Mouse (Mus musculus) kidney, embryonic 16.5 days (tissue): Measurements from ENCODE around the gene Gm49416. TPM values are rescaled to one million over a fixed set of nuclear protein-coding genes. Genes with fewer than 3 reads are reported as not detected.
"Not testable (repeated sequence)": the region's sequence is repeated elsewhere in the genome, so short reads cannot be mapped to it uniquely, and the experiment has no call there.

ENCODE experiments used
- ATAC-seq: fragments of 200-750 bp; cut with Nextera tagmentation; 2 replicates; pipeline ENCODE4 v1.8.0; 2017; ENCODE audit warnings: moderate TSS enrichment; ENCODE audit not compliant: low FRiP score, low TSS enrichment
- H3K27ac ChIP-seq: fragments of 300-500 bp; sonication (generic); 2 replicates; pipeline ENCODE4 v1.5.1; 2014; ENCODE audit warnings: low read length
- H3K27me3 ChIP-seq: fragments of 300-500 bp; sonication (generic); 2 replicates; pipeline ENCODE4 v1.6.1; 2014; ENCODE audit warnings: low read length, control low read depth, mixed read lengths; ENCODE audit not compliant: insufficient read depth
- H3K36me3 ChIP-seq: fragments of 300-500 bp; sonication (generic); 2 replicates; pipeline ENCODE4 v1.6.1; 2014; ENCODE audit warnings: low read length, control low read depth, mixed read lengths; ENCODE audit not compliant: insufficient read depth
- H3K4me1 ChIP-seq: fragments of 300-500 bp; sonication (generic); 2 replicates; pipeline ENCODE4 v1.6.1; 2014; ENCODE audit warnings: low read length, control low read depth, mixed read lengths; ENCODE audit not compliant: insufficient read depth
- H3K4me2 ChIP-seq: fragments of 300-500 bp; sonication (generic); replicated peaks from 2 replicates; pipeline ENCODE4 v1.6.1; 2014; ENCODE audit warnings: low read depth, low read length
- H3K4me3 ChIP-seq: fragments of 300-500 bp; sonication (generic); 2 replicates; pipeline ENCODE4 v1.5.1; 2014; ENCODE audit warnings: mild to moderate bottlenecking, low read length
- H3K9ac ChIP-seq: fragments of 300-500 bp; sonication (generic); replicated peaks from 2 replicates; pipeline ENCODE4 v1.6.1; 2014; ENCODE audit warnings: low read length
- H3K9me3 ChIP-seq: fragments of 300-500 bp; sonication (generic); 2 replicates; pipeline ENCODE4 v1.6.1; 2016; ENCODE audit warnings: low read length, control low read depth
- WGBS: fragments of 180-500 bp; shearing (Covaris S2); extraction: QIAGEN DNeasy Blood & Tissue Kit; methylation state at CpG from one replicate; pipeline ENCODE4 v1.1.7; 2014; 5-methylcytosine and 5-hydroxymethylcytosine counted together
- polyA plus RNA-seq: library from polyadenylated mRNA; unstranded; fragments of >200 nt; fragmentation: Nextera tagmentation; extraction: Ambion mirVana; gene quantifications from 2 replicates; pipeline ENCODE4 v1.2.1, GENCODE M21; 2015

Gene Gm49416
- polyA plus RNA-seq, 1 experiment from 2014 or later, result 1.2 TPM

GRCm38 (mm10) chr19:8895397-8895960, 6.8 kb downstream of the Gm49416 start:
- WGBS, result 93% methylated on average over 9 of the region's 9 CpGs
- Histone ChIP-seq H3K4me3 (no peak overlapping the region), H3K27me3 (no peaks in the 10 kb centered on the region), H3K9ac (no peak overlapping the region), H3K4me2 (no peak overlapping the region), H3K36me3 (peaks cover 21% of the 10 kb centered on the region), H3K4me1 (peaks cover 26% of the 10 kb centered on the region), H3K9me3 (no peaks in the 10 kb centered on the region), H3K27ac (no peak overlapping the region)
- no peak for ATAC-seq

DNA sequence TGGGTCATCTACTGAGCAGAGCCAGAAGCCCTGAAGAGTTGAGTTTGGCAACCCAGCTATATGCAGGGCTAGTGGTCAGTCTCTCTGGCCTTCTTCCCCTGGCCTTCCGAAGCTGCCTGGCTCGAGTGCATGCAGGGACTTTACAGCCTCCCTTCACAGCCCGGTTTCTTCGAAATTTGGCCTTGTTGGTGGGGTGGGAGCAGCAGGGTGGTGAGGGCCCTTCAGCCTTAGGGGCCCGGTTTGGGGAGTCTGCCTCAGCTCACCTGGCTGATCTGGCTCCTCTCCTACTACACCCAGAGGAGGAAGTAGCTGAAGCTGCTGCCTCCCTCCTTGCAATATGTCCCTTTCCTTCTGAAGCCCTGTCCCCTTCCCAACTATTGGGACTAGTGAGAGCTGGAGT, 7.5 kb downstream of the Gm49416 start:
- H3K27ac ChIP-seq, H3K4me2 ChIP-seq, ATAC-seq, H3K9me3 ChIP-seq, H3K9ac ChIP-seq, H3K27me3 ChIP-seq, H3K4me3 ChIP-seq: not testable (repeated sequence)
- peaks cover 18% of the 10 kb centered on the region for H3K36me3 ChIP-seq
- H3K4me1 ChIP-seq, result peaks cover 26% of the 10 kb centered on the region
- WGBS, result 74% methylated on average over 5 of the region's 5 CpGs

DNA sequence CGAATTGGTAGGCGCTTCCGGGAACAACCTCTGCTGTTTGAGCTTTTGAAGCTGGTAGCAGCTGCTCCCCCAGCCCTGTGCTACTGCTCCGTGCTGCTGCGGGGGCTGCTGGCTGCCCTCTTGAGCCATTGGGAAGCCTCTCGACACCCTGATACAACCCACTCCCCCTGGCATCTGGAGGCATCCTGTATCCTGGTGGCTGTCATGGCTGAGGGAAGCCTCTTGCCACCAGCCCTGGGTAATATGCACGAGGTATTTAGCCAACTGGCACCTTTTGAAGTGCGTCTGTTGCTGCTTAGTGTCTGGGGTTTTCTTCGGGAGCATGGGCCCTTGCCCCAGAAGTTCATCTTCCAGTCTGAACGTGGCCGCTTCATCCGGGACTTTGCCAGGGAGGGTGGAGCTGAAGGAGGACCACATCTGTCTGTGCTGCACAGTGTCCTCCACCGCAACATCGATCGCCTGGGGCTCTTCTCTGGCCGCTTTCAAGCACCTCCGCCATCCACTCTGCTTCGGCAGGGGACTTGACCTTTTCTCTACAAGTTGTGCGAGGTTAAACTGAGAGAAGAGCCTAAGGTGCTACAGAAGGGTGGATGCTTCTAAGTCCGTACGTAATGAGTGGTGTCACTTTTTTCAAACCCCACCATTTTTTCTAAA, 8.6 kb downstream of the Gm49416 start:
- Histone ChIP-seq H3K27ac (peak overlapping the region; percentile 85), H3K9ac (peak overlapping the region; percentile 84), H3K4me1 (peaks cover 26% of the 10 kb centered on the region), H3K4me3 (peak overlapping the region; percentile 66), H3K4me2 (peak overlapping the region; percentile 59), H3K36me3 (peaks cover 14% of the 10 kb centered on the region)
- H3K27me3 ChIP-seq, H3K9me3 ChIP-seq: not testable (repeated sequence)
- WGBS, result 19% methylated on average over 21 of the region's 21 CpGs
- ATAC-seq, result peak; percentile 54

GRCm38 (mm10) chr19:8897865-8898495, 9.3 kb downstream of the Gm49416 start, which contains the start of gene Ganab:
Gene Ganab, plus strand, starts transcription at chr19:8898071.
- under 1% methylated on average over 53 of the region's 53 CpGs for WGBS
- peak within 1 kb of the TSS; percentile 66 for H3K4me3 ChIP-seq
- peak; percentile 98 for ATAC-seq
- H3K27ac ChIP-seq, result peak within 1 kb of the TSS; percentile 88
- peak within 1 kb of the TSS; percentile 59 for H3K4me2 ChIP-seq
- H3K36me3 ChIP-seq, result peaks cover 19% of the 10 kb centered on the region
- peaks cover 26% of the 10 kb centered on the region for H3K4me1 ChIP-seq
- no peaks in the 10 kb centered on the region for H3K9me3 ChIP-seq
- H3K27me3 ChIP-seq, result no peaks in the 10 kb centered on the region
- peak within 1 kb of the TSS; percentile 84 for H3K9ac ChIP-seq

- H3K9me3 ChIP-seq, result no peaks in the 10 kb centered on the region
- peak overlapping the region; percentile 59 for H3K4me2 ChIP-seq
- H3K27me3 ChIP-seq, result no peaks in the 10 kb centered on the region
- H3K36me3 ChIP-seq, result peaks cover 23% of the 10 kb centered on the region
- peak overlapping the region; percentile 84 for H3K9ac ChIP-seq
- WGBS, result 4% methylated on average over 13 of the region's 13 CpGs
- H3K27ac ChIP-seq, result peak overlapping the region; percentile 88
- peak overlapping the region; percentile 66 for H3K4me3 ChIP-seq
- peaks cover 24% of the 10 kb centered on the region for H3K4me1 ChIP-seq
- no peak; the same call in 1 of the 2 replicates for ATAC-seq
Observed at GRCm38 (mm10) chr19:8898576-8898975, 9.8 kb downstream of the Gm49416 start.

GRCm38 (mm10) chr19:8899079-8899478, 10.4 kb downstream of the Gm49416 start:
- Histone ChIP-seq H3K9me3 (no peaks in the 10 kb centered on the region), H3K27ac (no peak overlapping the region), H3K4me2 (peak overlapping the region; percentile 59), H3K4me1 (peaks cover 19% of the 10 kb centered on the region), H3K27me3 (no peaks in the 10 kb centered on the region), H3K36me3 (peaks cover 26% of the 10 kb centered on the region), H3K9ac (peak overlapping the region; percentile 84), H3K4me3 (peak overlapping the region; percentile 66)
- no peak for ATAC-seq
- WGBS, result 28% methylated on average over 3 of the region's 3 CpGs

DNA sequence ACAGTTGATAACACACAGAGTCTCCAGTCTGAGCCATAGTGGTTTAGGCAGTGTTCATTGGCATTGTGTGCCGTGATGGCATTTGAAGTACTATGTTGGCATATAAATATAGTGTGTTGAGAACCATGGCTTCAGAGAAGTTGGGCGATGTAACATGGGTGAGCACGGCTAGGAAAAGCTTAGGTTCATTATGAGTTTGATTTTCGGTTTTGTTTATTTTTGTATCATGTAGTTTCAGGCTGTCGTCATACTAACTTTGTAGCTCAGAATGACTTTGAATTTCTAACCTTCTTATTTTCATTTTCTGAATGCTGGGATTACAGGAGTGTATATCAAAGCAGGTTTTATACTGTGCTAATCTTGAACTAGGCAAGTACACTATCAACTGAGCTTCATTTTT, 14.7 kb downstream of the Gm49416 start:
- no peaks in the 10 kb centered on the region for H3K27me3 ChIP-seq
- WGBS, result 93% methylated on average over 5 of the region's 5 CpGs

DNA sequence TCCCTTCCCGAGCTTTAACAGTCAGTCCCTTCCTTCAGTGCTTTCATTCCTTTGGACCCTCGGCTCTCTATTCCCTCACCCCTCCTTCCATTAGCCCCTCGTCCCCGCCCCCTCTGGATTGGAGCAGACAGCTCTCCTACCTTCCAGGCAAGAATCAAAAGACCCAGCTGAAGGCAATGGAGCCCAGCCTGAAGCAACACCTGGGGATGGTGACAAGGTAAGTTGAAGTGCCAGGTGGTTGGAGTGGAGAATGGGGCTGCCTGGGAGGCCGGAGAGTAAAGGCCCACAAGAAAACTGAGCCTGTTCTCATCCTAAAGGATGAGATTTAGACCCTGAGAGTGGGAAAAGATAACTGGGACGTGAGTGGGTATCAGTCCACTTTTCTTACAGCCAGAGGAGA, 19.8 kb downstream of the Gm49416 start:
- Histone ChIP-seq H3K27me3 (no peaks in the 10 kb centered on the region), H3K4me3 (no peak overlapping the region), H3K9ac (no peak overlapping the region), H3K27ac (no peak overlapping the region), H3K4me1 (no peaks in the 10 kb centered on the region), H3K36me3 (peaks cover 91% of the 10 kb centered on the region), H3K4me2 (no peak overlapping the region), H3K9me3 (no peaks in the 10 kb centered on the region)
- 88% methylated on average over 6 of the region's 6 CpGs for WGBS
- ATAC-seq, result no peak

More for the DNA sequence above, 14.7 kb downstream of the Gm49416 start:
- Histone ChIP-seq H3K4me2 (no peak overlapping the region), H3K27ac (no peak overlapping the region), H3K4me1 (peaks cover 9% of the 10 kb centered on the region), H3K36me3 (peaks cover 52% of the 10 kb centered on the region), H3K4me3 (no peak overlapping the region), H3K9ac (no peak overlapping the region), H3K9me3 (no peaks in the 10 kb centered on the region)
- ATAC-seq, result no peak

GRCm38 (mm10) chr19:8911810-8912209, 23.1 kb downstream of the Gm49416 start:
- ATAC-seq, result no peak
- H3K4me1 ChIP-seq, result no peaks in the 10 kb centered on the region
- no peaks in the 10 kb centered on the region for H3K9me3 ChIP-seq
- H3K4me2 ChIP-seq, result no peak overlapping the region
- no peak overlapping the region for H3K27ac ChIP-seq
- H3K4me3 ChIP-seq, result no peak overlapping the region
- no peak overlapping the region for H3K9ac ChIP-seq
- 80% methylated on average over 5 of the region's 5 CpGs for WGBS
- peaks cover 100% of the 10 kb centered on the region for H3K36me3 ChIP-seq
- no peaks in the 10 kb centered on the region for H3K27me3 ChIP-seq

- peaks cover 79% of the 10 kb centered on the region for H3K36me3 ChIP-seq
- 94% methylated on average over 3 of the region's 3 CpGs for WGBS
- H3K9me3 ChIP-seq, result no peaks in the 10 kb centered on the region
- no peaks in the 10 kb centered on the region for H3K4me1 ChIP-seq
- no peak overlapping the region for H3K9ac ChIP-seq
- no peak overlapping the region for H3K4me2 ChIP-seq
- no peaks in the 10 kb centered on the region for H3K27me3 ChIP-seq
- H3K27ac ChIP-seq, result no peak overlapping the region
- no peak overlapping the region for H3K4me3 ChIP-seq
- ATAC-seq, result no peak
Observed at GRCm38 (mm10) chr19:8914212-8914611, 25.5 kb downstream of the Gm49416 start.
